Mouse (Mus musculus) embryo, embryonic 11.5 days (tissue): ENCODE measurements at regions not wholly inside any gene's neighbourhood (a gene's known extent, or its start where the extent isn't known, plus 50 kb on each side); places are given as distances from the start of the nearest gene placed in this dataset.

Experiments used
- DNase-seq: peaks from one replicate; pipeline ENCODE4 v3.0.0-alpha.2; 2012; ENCODE audit warnings: low read depth, low spot score

DNA sequence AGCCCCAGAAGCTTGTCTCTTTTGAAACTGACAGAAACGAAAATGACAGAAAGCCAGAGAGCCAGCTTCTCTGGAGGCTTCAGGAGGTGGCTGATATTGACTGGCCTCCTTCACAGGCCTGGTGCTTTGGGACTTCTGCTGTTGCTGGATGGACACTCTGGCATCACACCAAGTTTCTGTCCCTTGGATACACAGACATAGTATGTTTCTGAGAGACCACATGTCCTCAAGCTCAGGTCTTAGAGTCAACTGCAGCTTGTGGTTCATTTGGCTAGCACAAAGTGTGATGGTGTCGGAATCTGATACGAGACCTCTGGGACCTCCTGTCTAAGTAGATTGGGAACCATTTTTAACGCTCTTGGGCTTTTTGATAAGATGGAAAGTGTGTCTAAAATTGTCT, 502.0 kb downstream of the Sqor start:
- no peak for DNase-seq

DNA sequence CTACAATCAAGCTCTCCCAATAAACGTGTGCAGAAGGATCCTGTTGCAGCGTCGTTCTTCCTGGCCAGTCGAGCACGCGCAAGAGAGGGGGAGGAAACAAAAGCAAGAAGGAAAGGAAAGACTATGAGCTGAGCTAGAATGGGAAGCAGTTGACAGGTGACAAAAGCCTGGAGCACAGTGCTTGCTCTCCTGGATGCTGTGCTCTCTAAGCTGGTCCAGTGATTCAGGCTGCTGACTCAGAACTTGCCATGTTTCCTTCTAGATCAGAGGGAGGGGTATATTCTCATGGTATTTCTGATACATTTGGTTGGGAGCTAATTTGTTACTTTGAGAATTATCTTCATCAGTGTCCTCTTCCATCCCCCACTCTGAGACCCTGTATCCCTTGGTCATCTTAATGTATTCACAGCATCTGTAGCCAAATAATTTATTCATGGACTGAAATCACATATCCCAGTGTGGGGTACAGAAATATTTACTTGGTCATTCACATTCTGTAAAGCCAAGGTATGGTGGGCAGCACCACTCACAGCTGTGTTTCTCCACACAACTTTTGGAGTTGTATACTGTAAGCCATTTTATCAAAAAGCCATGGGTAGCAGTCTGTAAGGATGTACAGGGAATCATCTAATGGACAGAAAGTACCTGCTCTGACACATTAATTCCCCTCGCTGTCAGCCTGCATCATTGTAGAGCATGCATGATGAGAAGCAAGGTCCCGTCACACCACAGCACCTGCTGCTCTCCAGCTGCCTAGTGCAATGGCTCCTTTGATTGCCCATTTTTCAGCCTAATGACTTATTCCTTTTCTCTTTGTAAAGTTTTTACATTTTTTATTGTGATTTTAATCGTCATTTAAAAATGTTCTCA, 510.1 kb downstream of the Sqor start:
- DNase-seq, result no peak

- no peak for DNase-seq
Measured at GRCm38 (mm10) chr2:123275736-123276330, 510.8 kb downstream of the Sqor start.

DNA sequence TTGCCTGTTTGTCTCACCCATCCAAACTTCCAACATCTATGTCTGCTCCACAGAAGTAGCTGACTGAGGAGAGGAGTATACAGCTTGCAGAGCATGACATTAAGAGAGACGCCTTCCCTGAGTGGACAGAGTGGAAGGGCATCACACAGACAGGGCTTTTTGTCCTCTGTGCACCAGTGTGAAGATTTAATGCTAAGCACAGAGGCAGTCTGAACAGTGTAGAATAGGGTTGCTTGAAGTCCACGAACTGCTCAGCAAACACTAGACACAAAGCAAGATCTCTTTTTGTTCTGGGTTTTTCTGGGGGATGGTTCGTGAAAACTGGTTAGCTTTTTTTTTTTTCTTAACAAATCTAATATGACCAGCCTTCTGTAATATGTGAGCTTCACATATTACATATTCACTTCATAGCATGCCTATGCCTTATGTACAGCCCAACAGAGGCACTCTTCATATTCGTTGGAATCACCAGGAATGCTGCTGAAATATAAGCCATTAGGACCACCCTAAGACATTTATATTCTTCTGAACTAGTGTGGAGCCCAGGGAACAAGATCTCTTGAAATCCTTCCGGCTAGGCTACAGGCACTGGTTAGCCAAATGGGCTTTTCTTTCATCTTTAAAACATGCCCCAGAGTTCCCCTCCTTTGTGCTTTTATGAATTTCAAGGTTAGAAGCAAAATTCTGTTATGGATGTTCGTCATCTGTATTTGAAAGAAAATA, 546.7 kb downstream of the Sqor start:
- no peak for DNase-seq

GRCm38 (mm10) chr2:123312277-123312617, 547.2 kb downstream of the Sqor start:
- DNase-seq, result peak; percentile 62

GRCm38 (mm10) chr2:123320448-123321097, 555.5 kb downstream of the Sqor start:
- no peak for DNase-seq

DNA sequence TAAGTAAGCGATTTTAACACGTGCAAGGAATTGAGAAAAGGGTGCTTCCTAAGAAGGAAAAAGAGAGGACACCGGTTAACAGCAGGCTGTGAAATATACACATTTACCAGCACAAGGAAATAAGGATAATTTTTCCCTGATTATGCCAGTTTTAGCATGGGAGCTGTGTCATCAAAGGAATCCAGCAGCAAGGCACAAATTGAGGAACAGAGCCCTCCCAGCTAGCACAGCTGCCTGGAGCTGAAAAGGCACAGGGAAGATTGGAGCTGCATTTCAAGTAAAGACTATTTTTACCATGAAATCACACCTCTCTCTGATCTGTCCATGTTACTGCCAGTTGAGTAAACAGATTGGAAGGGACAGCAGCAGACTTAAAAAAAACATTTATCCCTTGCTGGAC, 558.7 kb downstream of the Sqor start:
- DNase-seq, result no peak

- no peak for DNase-seq
Measured at GRCm38 (mm10) chr2:123324896-123325295, 559.9 kb downstream of the Sqor start.

DNA sequence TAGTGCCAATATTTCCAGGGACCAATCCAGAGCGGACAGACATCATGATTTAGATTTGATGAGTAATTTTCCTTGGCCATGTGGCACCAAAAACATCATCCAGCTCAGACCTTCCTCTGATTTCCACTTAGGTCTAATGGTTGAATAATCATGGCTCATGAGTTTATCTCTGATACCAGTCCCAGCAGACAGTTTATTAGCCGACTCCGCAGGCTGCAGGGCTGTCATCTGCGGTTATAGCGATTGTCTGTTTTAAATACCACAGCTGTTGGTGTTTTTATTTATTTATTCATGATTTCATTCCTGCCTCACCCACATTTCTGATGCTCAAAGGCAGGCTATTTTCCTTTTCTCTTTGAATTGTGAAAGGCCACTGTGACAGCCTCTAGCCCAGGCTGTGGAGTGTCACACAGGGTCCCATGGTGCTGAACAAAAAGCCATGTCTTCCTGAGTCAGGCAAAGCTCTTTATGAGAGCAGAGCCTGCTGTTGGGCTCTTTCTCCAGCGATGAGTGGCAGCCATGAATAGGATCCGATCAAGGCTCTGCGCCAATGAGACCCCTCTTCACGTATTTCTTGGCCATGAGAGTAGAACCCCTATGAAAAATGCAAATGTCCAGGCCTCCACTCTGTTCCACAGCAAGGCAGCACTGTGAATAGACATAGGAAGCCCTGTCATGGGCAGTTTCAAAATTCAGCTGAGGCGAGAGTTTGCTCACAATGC, 584.7 kb downstream of the Sqor start:
- no peak for DNase-seq

- no peak for DNase-seq
Measured at GRCm38 (mm10) chr2:123364204-123364603, 599.2 kb downstream of the Sqor start.

GRCm38 (mm10) chr2:123366571-123366970, 601.5 kb downstream of the Sqor start:
- DNase-seq, result no peak

DNA sequence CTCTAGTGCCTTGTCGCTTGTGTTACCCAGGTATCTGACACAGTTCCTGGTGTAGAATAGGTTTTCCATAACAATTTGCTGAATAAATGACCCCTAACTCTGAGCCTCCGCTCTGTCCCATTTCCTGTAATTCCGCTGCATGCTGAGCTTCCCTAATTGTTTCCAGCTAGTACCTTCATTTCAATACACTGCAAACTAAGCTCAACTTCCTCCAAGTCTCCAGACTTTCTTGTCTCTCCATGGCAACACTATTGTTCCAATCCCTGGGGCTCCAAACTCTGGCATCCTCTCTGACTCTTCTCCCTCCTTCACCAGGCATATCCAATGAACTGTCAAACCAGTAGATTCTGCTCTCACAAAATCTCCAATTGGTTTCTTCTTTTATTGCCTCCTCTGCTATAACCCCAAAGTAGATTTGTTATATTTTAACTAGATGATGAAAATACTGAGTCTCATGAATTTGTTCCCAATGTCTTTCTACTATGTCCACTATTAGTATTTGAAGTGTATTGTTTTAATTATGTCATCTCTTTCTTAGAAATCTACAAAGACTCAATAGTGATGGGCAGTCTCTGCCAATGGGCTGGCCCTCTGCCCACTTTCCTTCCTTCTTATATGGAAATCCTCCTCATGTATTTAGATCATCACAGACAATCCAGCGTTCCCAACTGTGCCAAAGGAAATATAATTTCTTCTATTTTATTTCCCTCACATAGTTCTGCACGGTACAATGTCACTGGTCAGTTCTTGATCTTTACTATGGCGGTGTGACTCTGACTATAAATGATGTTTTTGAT, 620.8 kb downstream of the Sqor start:
- DNase-seq, result no peak

DNA sequence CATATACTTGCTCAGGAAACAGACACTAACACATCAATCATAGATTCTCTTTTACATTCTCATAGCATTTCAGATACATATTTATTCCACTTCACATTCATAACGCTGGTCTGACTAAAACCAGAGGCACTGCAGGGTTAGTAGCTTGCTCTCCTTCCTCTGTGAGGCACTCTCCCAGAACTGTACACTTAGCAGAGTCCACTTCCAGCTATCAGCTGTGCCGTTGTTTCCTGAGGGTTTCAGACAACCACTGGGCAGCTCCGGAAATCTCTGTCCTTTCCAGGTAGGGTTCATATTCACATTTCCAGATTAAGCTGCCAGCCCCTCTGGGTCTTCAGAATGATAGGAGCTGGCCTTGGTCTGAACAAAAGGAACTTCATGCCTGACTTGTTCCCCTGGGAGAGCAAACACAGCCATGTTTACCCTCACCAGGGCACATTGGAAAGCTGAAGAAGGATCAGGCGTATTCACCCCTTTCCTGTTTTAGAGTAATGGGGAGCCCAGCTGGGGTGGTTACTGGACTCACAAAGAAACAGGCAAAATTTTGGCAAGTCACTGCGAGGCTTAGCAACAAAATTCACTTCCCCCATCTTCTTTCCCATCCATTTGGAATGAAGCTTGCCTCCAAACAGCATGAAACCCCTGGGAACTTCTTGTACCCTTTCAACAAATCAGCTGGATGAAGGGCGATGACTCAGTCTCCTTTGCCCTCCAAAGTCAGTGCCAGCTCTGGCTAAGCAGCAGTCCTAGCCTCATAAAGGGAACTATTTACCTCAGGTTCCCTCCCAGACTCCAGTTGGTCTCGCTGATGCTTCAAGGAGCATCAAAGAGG, 622.0 kb downstream of the Sqor start:
- no peak for DNase-seq

DNA sequence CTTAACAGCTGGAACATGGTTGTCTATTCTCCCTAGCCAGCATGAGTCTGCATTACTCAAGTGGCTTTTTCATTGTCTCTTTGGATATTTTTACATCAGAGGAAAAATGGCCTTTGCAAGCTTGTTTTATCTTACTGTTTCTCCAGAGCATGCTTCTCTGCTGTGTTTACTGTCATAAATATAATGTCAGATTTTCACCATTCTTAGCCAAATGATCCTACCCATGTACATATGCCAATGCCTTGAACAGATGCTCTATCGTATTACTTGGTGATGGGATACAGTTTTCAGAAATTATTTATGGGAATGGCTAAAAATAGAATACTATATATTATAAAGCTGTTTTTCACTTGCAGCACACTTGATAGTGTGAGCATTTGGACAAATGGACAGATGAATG, 625.9 kb downstream of the Sqor start:
- no peak for DNase-seq

DNA sequence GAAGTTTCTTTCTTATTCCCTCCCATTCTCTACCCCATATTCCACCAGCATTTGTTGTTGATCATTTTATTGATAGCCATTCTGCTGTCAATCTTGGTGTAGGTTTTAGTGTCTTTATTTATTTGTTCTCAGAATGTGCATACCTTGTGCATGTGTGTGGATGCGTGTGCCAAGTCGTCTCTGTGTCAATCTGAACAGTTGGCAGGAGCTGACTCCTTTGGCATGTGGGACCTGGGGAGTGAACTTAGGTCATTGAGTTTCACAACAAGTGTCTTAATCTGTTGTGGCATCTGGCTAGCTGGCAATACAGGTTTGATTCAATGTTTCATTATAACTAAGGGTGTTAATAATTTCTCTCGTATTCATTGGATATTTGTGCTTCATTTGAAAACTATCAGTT, 629.3 kb downstream of the Sqor start:
- DNase-seq, result no peak

DNA sequence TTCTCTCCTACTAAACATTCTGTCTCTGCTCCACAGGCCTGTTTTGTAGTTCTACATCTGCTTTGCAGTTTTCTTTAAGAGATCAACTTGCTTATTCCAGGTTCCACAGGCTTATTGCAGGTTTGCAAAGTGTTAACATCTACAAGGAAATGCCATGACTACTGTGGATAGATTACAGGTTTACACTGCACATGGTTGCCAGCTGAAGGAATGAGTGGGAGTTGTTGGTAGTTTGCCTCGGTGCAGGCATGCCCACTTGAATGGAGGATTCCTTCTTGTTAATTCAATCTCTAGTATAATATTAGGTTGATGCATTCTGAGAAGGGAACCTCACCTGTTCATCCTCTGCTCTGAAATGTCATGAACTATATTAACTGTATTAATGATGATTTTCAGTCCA, 632.5 kb downstream of the Sqor start:
- DNase-seq, result no peak

- DNase-seq, result no peak
Measured at GRCm38 (mm10) chr2:123401064-123401463, 636.0 kb downstream of the Sqor start.

DNA sequence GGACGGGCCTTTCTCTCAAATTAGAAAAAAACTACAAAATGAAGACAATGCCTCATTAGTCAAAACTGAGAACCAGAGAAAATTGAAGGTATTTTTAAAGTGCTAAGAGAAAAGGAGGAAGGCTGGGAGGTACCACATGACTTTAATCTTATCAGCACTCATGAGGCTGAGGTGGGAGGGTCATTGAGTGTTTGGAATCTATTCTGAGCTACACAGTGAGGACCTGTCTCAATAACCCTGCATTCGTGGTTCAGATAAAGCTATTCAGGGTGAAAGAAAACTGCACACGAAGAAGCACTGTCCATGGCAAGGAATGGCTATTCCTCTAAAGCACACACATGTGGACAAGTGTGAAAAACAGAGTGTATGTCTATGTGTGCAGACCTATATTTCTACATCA, 644.0 kb downstream of the Sqor start:
- no peak for DNase-seq

DNA sequence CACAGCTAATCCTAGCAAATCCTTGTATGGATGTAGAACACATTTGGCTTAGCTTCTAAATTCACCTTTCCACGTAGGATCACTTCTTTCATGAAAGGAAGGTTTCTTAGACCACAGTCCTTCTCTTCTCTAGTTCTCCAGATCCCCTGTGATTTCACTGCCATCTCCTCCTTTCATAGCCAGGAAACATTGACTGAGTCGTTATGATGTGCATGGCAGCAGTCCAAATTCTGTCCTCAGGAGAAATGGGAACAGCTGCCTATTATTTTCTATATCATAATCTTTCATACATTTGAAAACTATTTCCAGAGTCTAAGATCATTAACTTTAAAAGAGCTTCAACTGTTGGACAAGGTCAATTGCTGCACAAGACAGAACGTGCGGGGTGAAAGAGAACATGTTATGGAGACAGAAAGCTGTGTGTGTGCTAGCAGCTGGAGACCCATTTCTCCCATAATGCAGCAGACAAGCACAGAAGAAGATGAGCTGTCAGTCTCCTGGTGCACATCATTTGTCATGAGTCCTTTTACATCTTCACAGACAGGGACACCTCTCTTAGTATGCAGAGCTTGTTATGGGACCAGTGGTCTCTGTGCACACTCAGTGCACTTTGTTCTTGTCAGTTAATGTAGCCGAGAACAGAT, 631.6 kb upstream of the Sema6d start:
- no peak for DNase-seq
